Mouse (Mus musculus) CH12.LX (cell line): Measurements from ENCODE around the gene Zhx3.

Experiments used
- BHLHE40 ChIP-seq: IDR thresholded peaks from 2 replicates; pipeline ENCODE4 v1.6.1; 2011; ENCODE audit warnings: mild to moderate bottlenecking, low read depth, low read length, improper control_type of control experiment
- CTCF ChIP-seq, 2 experiments: IDR thresholded peaks in 1 of 2; conservative IDR thresholded peaks in 1 of 2; 2 replicates each; pipeline ENCODE4 v1.5.1; 2011 to 2012; ENCODE audit warnings: low read depth in 2 of 2, low read length in 2 of 2, improper control_type of control experiment in 1 of 2, inconsistent platforms in 1 of 2, mild to moderate bottlenecking in 1 of 2, moderate library complexity in 1 of 2
- JUND ChIP-seq: conservative IDR thresholded peaks from 2 replicates; pipeline ENCODE4 v1.6.1; 2011; ENCODE audit warnings: low read depth, low read length, improper control_type of control experiment
- MAFK ChIP-seq: IDR thresholded peaks from 2 replicates; pipeline ENCODE4 v1.6.1; 2011; ENCODE audit warnings: low read length, improper control_type of control experiment; ENCODE audit not compliant: insufficient replicate concordance
- MAZ ChIP-seq: IDR thresholded peaks from 2 replicates; pipeline ENCODE4 v1.6.1; 2012; ENCODE audit warnings: low read depth, mild to moderate bottlenecking, inconsistent platforms, low read length, improper control_type of control experiment, moderate library complexity
- MYC ChIP-seq: IDR thresholded peaks from 2 replicates; pipeline ENCODE4 v1.6.1; 2011; ENCODE audit warnings: low read depth, mild to moderate bottlenecking, improper control_type of control experiment, low read length
- NRF1 ChIP-seq: IDR thresholded peaks from 2 replicates; pipeline ENCODE4 v1.6.1; 2014; ENCODE audit warnings: low read depth, mild to moderate bottlenecking, inconsistent platforms, low read length, improper control_type of control experiment, moderate library complexity
- POLR2A ChIP-seq: IDR thresholded peaks from 2 replicates; pipeline ENCODE4 v1.6.1; 2011; ENCODE audit warnings: low read depth, mild to moderate bottlenecking, improper control_type of control experiment, low read length
- SIN3A ChIP-seq: IDR thresholded peaks from 2 replicates; pipeline ENCODE4 v1.6.1; 2012; ENCODE audit warnings: low read length, improper control_type of control experiment, inconsistent platforms
- UBTF ChIP-seq: IDR thresholded peaks from 2 replicates; pipeline ENCODE4 v1.6.1; 2012; ENCODE audit warnings: low read depth, mild to moderate bottlenecking, inconsistent platforms, low read length, improper control_type of control experiment, moderate library complexity
- USF2 ChIP-seq: conservative IDR thresholded peaks from 2 replicates; pipeline ENCODE4 v1.6.1; 2011; ENCODE audit warnings: low read depth, low read length, improper control_type of control experiment

- TF ChIP-seq MAFK (no peak), POLR2A (no peak), JUND (no peak), USF2 (no peak), CTCF (conservative IDR thresholded peaks at IDR 0.05 in 1 of 2, IDR thresholded peaks at IDR 0.05 in 1 of 2; ENCODE audit: low read depth in 2 of 2, low read length in 2 of 2) (no peak), MAZ (no peak), BHLHE40 (no peak), MYC (no peak), SIN3A (no peak), UBTF (no peak), NRF1 (no peak)
Measured at GRCm38 (mm10) chr2:160881462-160882101, 8.8 kb upstream of the Zhx3 start.
